Mouse (Mus musculus) CH12.LX (cell line): ENCODE results near the gene 9830107B12Rik. TPM values are rescaled to one million over a fixed set of nuclear protein-coding genes. Genes with fewer than 3 reads are reported as not detected.

Source experiments
- DNase-seq: peaks from one replicate; pipeline ENCODE4 v3.0.0-alpha.2; 2013; ENCODE audit errors: extremely low read depth
- H3K27ac ChIP-seq: 2 replicates; pipeline ENCODE4 v1.5.1; 2012; ENCODE audit warnings: low read depth, mild to moderate bottlenecking, control low read depth, moderate library complexity; ENCODE audit not compliant: insufficient read depth
- H3K27me3 ChIP-seq: replicated peaks from 2 replicates; pipeline ENCODE3; 2012; ENCODE audit warnings: inconsistent platforms
- H3K36me3 ChIP-seq, 2 experiments: replicated peaks in 1 of 2; 2 replicates each; pipeline versions ENCODE3 to v1.6.1; 2012; ENCODE audit warnings: inconsistent platforms in 1 of 2, low read length in 1 of 2, mild to moderate bottlenecking in 1 of 2, mixed read lengths in 1 of 2, moderate library complexity in 1 of 2; ENCODE audit not compliant: control insufficient read depth in 1 of 2, insufficient read depth in 1 of 2
- H3K4me1 ChIP-seq, 2 experiments: 2 replicates each; pipeline ENCODE4 v1.6.1; 2012; ENCODE audit warnings: inconsistent platforms in 1 of 2, moderate library complexity in 1 of 2; ENCODE audit not compliant: insufficient read depth in 2 of 2, control insufficient read depth in 1 of 2
- H3K4me2 ChIP-seq: 2 replicates; pipeline ENCODE4 v1.6.1; 2012; ENCODE audit warnings: low read depth, mild to moderate bottlenecking, control low read depth; ENCODE audit not compliant: poor library complexity, insufficient read depth, severe bottlenecking
- H3K4me3 ChIP-seq, 3 experiments: fragments of 150-350 bp in 1 of 3; sonication (generic) in 1 of 3; replicated peaks in 1 of 3; 2 replicates each; pipeline versions ENCODE3 to v1.5.1; 2011 to 2012; ENCODE audit warnings: low read depth in 2 of 3, low read length in 2 of 3, mild to moderate bottlenecking in 2 of 3, moderate library complexity in 2 of 3, control low read depth in 1 of 3, improper control_type of control experiment in 1 of 3, inconsistent platforms in 1 of 3, mixed read lengths in 1 of 3; ENCODE audit not compliant: poor library complexity in 1 of 3
- H3K79me2 ChIP-seq: replicated peaks from 2 replicates; pipeline ENCODE4 v1.6.1; 2012; ENCODE audit warnings: mild to moderate bottlenecking, moderate library complexity; ENCODE audit not compliant: control insufficient read depth, poor library complexity, insufficient read depth, severe bottlenecking; ENCODE audit errors: extremely low read depth
- H3K9ac ChIP-seq: 2 replicates; pipeline ENCODE4 v1.6.1; 2012; ENCODE audit warnings: low read depth, mild to moderate bottlenecking, control low read depth, moderate library complexity; ENCODE audit not compliant: insufficient read depth
- H3K9me3 ChIP-seq: replicated peaks from 2 replicates; pipeline ENCODE3; 2012; ENCODE audit warnings: low read length, inconsistent platforms, mixed read lengths
- CHD1 ChIP-seq: IDR thresholded peaks from 2 replicates; pipeline ENCODE4 v1.6.1; 2012; ENCODE audit warnings: low read depth, low read length, improper control_type of control experiment, inconsistent platforms
- CHD2 ChIP-seq: IDR thresholded peaks from 2 replicates; pipeline ENCODE4 v1.6.1; 2011; ENCODE audit warnings: low read length, improper control_type of control experiment
- CTCF ChIP-seq, 2 experiments: IDR thresholded peaks in 1 of 2; conservative IDR thresholded peaks in 1 of 2; 2 replicates each; pipeline ENCODE4 v1.5.1; 2011 to 2012; ENCODE audit warnings: low read depth in 2 of 2, low read length in 2 of 2, improper control_type of control experiment in 1 of 2, inconsistent platforms in 1 of 2, mild to moderate bottlenecking in 1 of 2, moderate library complexity in 1 of 2
- EP300 ChIP-seq: IDR thresholded peaks from 2 replicates; pipeline ENCODE4 v1.6.1; 2011; ENCODE audit warnings: low read length, improper control_type of control experiment
- GABPA ChIP-seq: IDR thresholded peaks from 2 replicates; pipeline ENCODE4 v1.6.1; 2012; ENCODE audit warnings: low read depth, low read length, improper control_type of control experiment, inconsistent platforms; ENCODE audit not compliant: insufficient replicate concordance
- HCFC1 ChIP-seq: IDR thresholded peaks from 2 replicates; pipeline ENCODE4 v1.6.1; 2012; ENCODE audit warnings: low read depth, mild to moderate bottlenecking, inconsistent platforms, low read length, improper control_type of control experiment
- JUN ChIP-seq: IDR thresholded peaks from 2 replicates; pipeline ENCODE4 v1.6.1; 2011; ENCODE audit warnings: low read depth, mild to moderate bottlenecking, low read length, improper control_type of control experiment, moderate library complexity; ENCODE audit not compliant: insufficient read depth
- MAFK ChIP-seq: IDR thresholded peaks from 2 replicates; pipeline ENCODE4 v1.6.1; 2011; ENCODE audit warnings: low read length, improper control_type of control experiment; ENCODE audit not compliant: insufficient replicate concordance
- MAX ChIP-seq: IDR thresholded peaks from 2 replicates; pipeline ENCODE4 v1.6.1; 2011; ENCODE audit warnings: low read length, improper control_type of control experiment
- MEF2A ChIP-seq: IDR thresholded peaks from 2 replicates; pipeline ENCODE4 v1.6.1; 2014; ENCODE audit warnings: low read depth, mild to moderate bottlenecking, inconsistent platforms, low read length, improper control_type of control experiment, borderline replicate concordance
- MXI1 ChIP-seq: IDR thresholded peaks from 2 replicates; pipeline ENCODE4 v1.6.1; 2011; ENCODE audit warnings: mild to moderate bottlenecking, low read depth, low read length, improper control_type of control experiment
- MYC ChIP-seq: IDR thresholded peaks from 2 replicates; pipeline ENCODE4 v1.6.1; 2011; ENCODE audit warnings: low read depth, mild to moderate bottlenecking, improper control_type of control experiment, low read length
- NELFE ChIP-seq: IDR thresholded peaks from 2 replicates; pipeline ENCODE4 v1.6.1; 2011; ENCODE audit warnings: low read depth, low read length, improper control_type of control experiment
- POLR2A ChIP-seq: IDR thresholded peaks from 2 replicates; pipeline ENCODE4 v1.6.1; 2011; ENCODE audit warnings: low read depth, mild to moderate bottlenecking, improper control_type of control experiment, low read length
- POLR2AphosphoS2 ChIP-seq: IDR thresholded peaks from 2 replicates; pipeline ENCODE4 v1.6.1; 2011; ENCODE audit warnings: low read depth, low read length, improper control_type of control experiment
- UBTF ChIP-seq: IDR thresholded peaks from 2 replicates; pipeline ENCODE4 v1.6.1; 2012; ENCODE audit warnings: low read depth, mild to moderate bottlenecking, inconsistent platforms, low read length, improper control_type of control experiment, moderate library complexity
- ZKSCAN1 ChIP-seq: IDR thresholded peaks from 2 replicates; pipeline ENCODE4 v1.6.1; 2012; ENCODE audit warnings: low read depth, inconsistent platforms, low read length, improper control_type of control experiment, borderline replicate concordance
- ZMIZ1 ChIP-seq: IDR thresholded peaks from 2 replicates; pipeline ENCODE4 v1.6.1; 2012; ENCODE audit warnings: low read depth, mild to moderate bottlenecking, inconsistent platforms, low read length, improper control_type of control experiment
- dilution Hi-C: fragments of 300-500 bp; cut with MboI; formaldehyde crosslinking; loops from 2 replicates; pipeline ENCODE4 v1.14.3; 2020; ENCODE audit warnings: low sequenced_read_pairs; ENCODE audit not compliant: extremely low pct_unique_long_range_greater_than_20kb, extremely low pct_ligation_motif_present
- in situ Hi-C: fragments of 300-500 bp; cut with MboI; formaldehyde crosslinking; loops from 3 replicates; pipeline ENCODE4 v1.14.3; 2019; ENCODE audit warnings: low sequenced_read_pairs, low pct_ligation_motif_present, low pct_unique_long_range_greater_than_20kb, mixed read lengths
- polyA plus RNA-seq: library from polyadenylated mRNA; unstranded; fragments of >175 nt; gene quantifications from 2 replicates; pipeline ENCODE4 v1.2.1, GENCODE M21; 2012; ENCODE audit warnings: low read depth; ENCODE audit not compliant: insufficient read length
- total RNA-seq, 2 experiments: library from RNA; depleted of rRNA; stranded (reverse); fragments of 300-350 nt in 1 of 2; fragments of >200 nt in 1 of 2; gene quantifications; 2 replicates each; pipeline ENCODE4 v1.2.3; 2012 to 2014

Gene 9830107B12Rik
- not detected in 2 replicates for total RNA-seq (2012; rRNA removed)
- total RNA-seq (2014; rRNA removed): not detected in 2 replicates
- polyA plus RNA-seq: not detected in 2 replicates

DNA sequence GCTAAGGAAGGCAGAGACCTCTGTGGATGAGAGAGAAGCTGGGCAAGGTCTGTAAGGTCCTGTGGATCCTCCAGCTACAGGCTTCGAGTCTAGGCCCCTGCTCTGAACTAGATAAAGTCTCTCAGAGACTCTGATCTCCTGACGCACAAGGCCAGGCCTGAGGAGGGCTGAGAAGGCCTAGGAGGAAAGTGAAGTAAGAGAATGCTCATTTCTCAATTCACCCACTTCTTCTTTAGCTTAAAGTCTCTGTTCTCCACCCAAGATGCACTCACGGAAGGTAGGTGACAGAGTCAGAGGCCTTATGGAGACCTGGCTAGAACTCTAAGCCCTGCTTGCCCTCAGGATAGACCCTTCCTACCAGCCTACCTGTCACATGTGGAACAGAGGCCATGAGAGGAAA lies at the start of gene 9830107B12Rik:
9830107B12Rik (minus strand) TSS at position 149 of the 400 bp plus-strand sequence.
- dilution Hi-C loops: no loop called here
- Histone ChIP-seq H3K79me2 (no peaks in the 10 kb centered on the region), H3K27ac (no peak within 1 kb of the TSS), H3K4me2 (no peak within 1 kb of the TSS), H3K36me3 (no peaks in the 10 kb centered on the region), H3K4me1 (peaks cover 0 to 8% of the 10 kb centered on the region in 2 experiments; a peak in 1 of 4 replicates), H3K9ac (no peak within 1 kb of the TSS), H3K27me3 (no peaks in the 10 kb centered on the region), H3K4me3 (no peak within 1 kb of the TSS), H3K9me3 (peaks cover 3% of the 10 kb centered on the region)
- TF ChIP-seq ZMIZ1: no peak
- no peak for TF ChIP-seq MYC
- TF ChIP-seq NELFE: no peak
- TF ChIP-seq CHD2: no peak
- TF ChIP-seq MAFK: no peak
- TF ChIP-seq GABPA: no peak
- no peak for TF ChIP-seq UBTF
- TF ChIP-seq MAX: no peak
- TF ChIP-seq CTCF (conservative IDR thresholded peaks at IDR 0.05 in 1 of 2, IDR thresholded peaks at IDR 0.05 in 1 of 2; ENCODE audit: low read depth in 2 of 2, low read length in 2 of 2): no peak
- TF ChIP-seq JUN: no peak
- in situ Hi-C loops: no loop called here
- DNase-seq: no peak

DNA sequence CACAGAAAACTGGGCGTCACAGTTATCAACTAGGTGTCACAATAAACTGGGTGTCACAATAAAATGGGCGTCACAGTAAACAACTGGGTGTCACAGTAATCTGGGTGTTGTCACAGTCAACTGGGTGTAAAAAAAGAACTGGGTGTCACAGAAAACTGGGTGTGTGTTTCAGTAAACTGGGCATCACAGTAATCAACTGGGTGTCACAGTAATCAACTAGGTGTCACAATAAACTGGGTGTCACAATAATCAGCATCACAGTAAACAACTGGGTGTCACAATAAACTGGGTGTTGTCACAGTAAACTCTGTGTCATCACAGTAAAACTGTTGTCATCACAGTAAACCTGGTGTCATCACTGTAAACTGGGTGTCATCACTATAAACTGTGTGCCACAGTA lies 46.3 kb upstream of the 9830107B12Rik start:
- Histone ChIP-seq H3K27ac (no peak overlapping the region), H3K9ac (no peak overlapping the region), H3K4me1 (peaks cover 2 to 14% of the 10 kb centered on the region in 2 experiments; a peak in 2 of 4 replicates), H3K79me2 (no peaks in the 10 kb centered on the region), H3K4me2 (no peak overlapping the region), H3K9me3 (no peaks in the 10 kb centered on the region), H3K4me3 (no peak overlapping the region), H3K27me3 (no peaks in the 10 kb centered on the region), H3K36me3 (no peaks in the 10 kb centered on the region)
- DNase-seq: no peak
- TF ChIP-seq ZMIZ1 (no peak), POLR2A (no peak), EP300 (no peak), POLR2AphosphoS2 (no peak), NELFE (no peak), MAFK (no peak), MAX (no peak), ZKSCAN1 (no peak), MXI1 (no peak), MEF2A (no peak), UBTF (no peak), CHD1 (no peak), HCFC1 (no peak), CHD2 (no peak)
- in situ Hi-C loops (no loop called here), dilution Hi-C loops (no loop called here)
